Mouse (Mus musculus) MEL (cell line): Measurements from ENCODE around the gene Efna2. TPM values are rescaled to one million over a fixed set of nuclear protein-coding genes. Genes with fewer than 3 reads are reported as not detected.

Experiments
- DNase-seq: peaks from one replicate; pipeline ENCODE4 v3.0.0; 2011; ENCODE audit warnings: low read depth, low spot score
- H3K27ac ChIP-seq: 2 replicates; pipeline ENCODE4 v1.5.1; 2012; ENCODE audit warnings: low read depth, mild to moderate bottlenecking, control low read depth, low read length, moderate library complexity; ENCODE audit not compliant: control insufficient read depth
- H3K27me3 ChIP-seq, 2 experiments: fragments of 150-350 bp in 1 of 2; sonication (generic) in 1 of 2; 2 replicates each; pipeline ENCODE4 v1.6.1; 2012; ENCODE audit warnings: low read length in 2 of 2, mild to moderate bottlenecking in 2 of 2, improper control_type of control experiment in 1 of 2, moderate library complexity in 1 of 2; ENCODE audit not compliant: insufficient read depth in 2 of 2, control insufficient read depth in 1 of 2
- H3K36me3 ChIP-seq, 2 experiments: 2 replicates each; pipeline ENCODE4 v1.6.1; 2012 to 2014; ENCODE audit warnings: low read length in 2 of 2, improper control_type of control experiment in 1 of 2, inconsistent platforms in 1 of 2, mild to moderate bottlenecking in 1 of 2; ENCODE audit not compliant: insufficient read depth in 2 of 2, control insufficient read depth in 1 of 2
- H3K4me1 ChIP-seq, 2 experiments: fragments of 150-350 bp in 1 of 2; sonication (generic) in 1 of 2; 2 replicates each; pipeline ENCODE4 v1.6.1; 2012; ENCODE audit warnings: low read length in 2 of 2, improper control_type of control experiment in 1 of 2, mild to moderate bottlenecking in 1 of 2; ENCODE audit not compliant: insufficient read depth in 2 of 2, control insufficient read depth in 1 of 2
- H3K4me3 ChIP-seq, 2 experiments: fragments of 150-350 bp in 1 of 2; sonication (generic) in 1 of 2; 2 replicates each; pipeline ENCODE4 v1.5.1; 2012; ENCODE audit warnings: low read depth in 2 of 2, low read length in 2 of 2, mild to moderate bottlenecking in 2 of 2, moderate library complexity in 2 of 2, control low read depth in 1 of 2, improper control_type of control experiment in 1 of 2; ENCODE audit not compliant: control insufficient read depth in 1 of 2, insufficient read depth in 1 of 2
- H3K79me2 ChIP-seq: 2 replicates; pipeline ENCODE4 v1.6.1; 2012; ENCODE audit warnings: mild to moderate bottlenecking, low read length, moderate library complexity; ENCODE audit not compliant: control insufficient read depth, poor library complexity, insufficient read depth
- H3K9ac ChIP-seq: 2 replicates; pipeline ENCODE4 v1.6.1; 2012; ENCODE audit warnings: low read depth, mild to moderate bottlenecking, control low read depth, low read length, moderate library complexity; ENCODE audit not compliant: control insufficient read depth, poor library complexity, severe bottlenecking
- H3K9me3 ChIP-seq: fragments of 150-350 bp; sonication (generic); replicated peaks from 2 replicates; pipeline ENCODE4 v1.6.1; 2012; ENCODE audit warnings: mild to moderate bottlenecking, low read length, improper control_type of control experiment, moderate library complexity; ENCODE audit not compliant: insufficient read depth
- CHD1 ChIP-seq: IDR thresholded peaks from 2 replicates; pipeline ENCODE4 v1.6.1; 2012; ENCODE audit warnings: low read depth, mild to moderate bottlenecking, inconsistent platforms, low read length, improper control_type of control experiment
- CTCF ChIP-seq, 3 experiments: IDR thresholded peaks in 2 of 3; conservative IDR thresholded peaks in 1 of 3; 2 replicates each; pipeline ENCODE4 v1.5.1; 2011 to 2012; ENCODE audit warnings: low read length in 3 of 3, low read depth in 2 of 3, mild to moderate bottlenecking in 2 of 3, improper control_type of control experiment in 1 of 3, inconsistent platforms in 1 of 3, mixed read lengths in 1 of 3, moderate library complexity in 1 of 3; ENCODE audit not compliant: control insufficient read depth in 1 of 3, insufficient read depth in 1 of 3, poor library complexity in 1 of 3, severe bottlenecking in 1 of 3
- E2F4 ChIP-seq: IDR thresholded peaks from 2 replicates; pipeline ENCODE4 v1.6.1; 2011; ENCODE audit warnings: low read depth, low read length, improper control_type of control experiment, borderline replicate concordance
- MEF2A ChIP-seq: IDR thresholded peaks from 2 replicates; pipeline ENCODE4 v1.6.1; 2014; ENCODE audit warnings: low read depth, mild to moderate bottlenecking, inconsistent platforms, low read length, improper control_type of control experiment; ENCODE audit not compliant: poor library complexity, insufficient replicate concordance, severe bottlenecking; ENCODE audit errors: extremely low read depth
- MXI1 ChIP-seq: IDR thresholded peaks from 2 replicates; pipeline ENCODE4 v1.6.1; 2011; ENCODE audit warnings: mild to moderate bottlenecking, low read depth, low read length, improper control_type of control experiment
- MYC ChIP-seq: IDR thresholded peaks from 2 replicates; pipeline ENCODE4 v1.6.1; 2011; ENCODE audit warnings: low read depth, mild to moderate bottlenecking, low read length, improper control_type of control experiment, moderate library complexity
- NELFE ChIP-seq: IDR thresholded peaks from 2 replicates; pipeline ENCODE4 v1.6.1; 2011; ENCODE audit warnings: low read depth, low read length, improper control_type of control experiment
- NRF1 ChIP-seq: IDR thresholded peaks from 2 replicates; pipeline ENCODE4 v1.6.1; 2014; ENCODE audit warnings: low read depth, mild to moderate bottlenecking, inconsistent platforms, low read length, improper control_type of control experiment, moderate library complexity; ENCODE audit not compliant: poor library complexity, insufficient read depth, severe bottlenecking
- POLR2A ChIP-seq, 2 experiments: IDR thresholded peaks; 2 replicates each; pipeline ENCODE4 v1.6.1; 2011 to 2012; ENCODE audit warnings: low read length in 2 of 2, mild to moderate bottlenecking in 2 of 2, control low read depth in 1 of 2, improper control_type of control experiment in 1 of 2, low read depth in 1 of 2, moderate library complexity in 1 of 2; ENCODE audit not compliant: control insufficient read depth in 1 of 2, insufficient read depth in 1 of 2, poor library complexity in 1 of 2
- POLR2AphosphoS2 ChIP-seq: IDR thresholded peaks from 2 replicates; pipeline ENCODE4 v1.6.1; 2011; ENCODE audit warnings: low read length, improper control_type of control experiment
- POLR2AphosphoS5 ChIP-seq: IDR thresholded peaks from 2 replicates; pipeline ENCODE4 v1.6.1; 2012; ENCODE audit warnings: low read depth, borderline replicate concordance, mild to moderate bottlenecking, inconsistent platforms, low read length, moderate library complexity, mixed read lengths
- RAD21 ChIP-seq: IDR thresholded peaks from 2 replicates; pipeline ENCODE4 v1.6.1; 2011; ENCODE audit warnings: mild to moderate bottlenecking, low read depth, low read length, improper control_type of control experiment
- USF1 ChIP-seq: IDR thresholded peaks from 2 replicates; pipeline ENCODE4 v1.6.1; 2014; ENCODE audit warnings: low read depth, mild to moderate bottlenecking, inconsistent platforms, low read length, improper control_type of control experiment, moderate library complexity
- ZC3H11A ChIP-seq: IDR thresholded peaks from 2 replicates; pipeline ENCODE4 v1.6.1; 2012; ENCODE audit warnings: low read depth, mild to moderate bottlenecking, inconsistent platforms, low read length, improper control_type of control experiment
- ZMIZ1 ChIP-seq: IDR thresholded peaks from 2 replicates; pipeline ENCODE4 v1.6.1; 2012; ENCODE audit warnings: low read depth, mild to moderate bottlenecking, inconsistent platforms, low read length, improper control_type of control experiment, moderate library complexity
- ZNF384 ChIP-seq: IDR thresholded peaks from 2 replicates; pipeline ENCODE4 v1.6.1; 2012; ENCODE audit warnings: low read depth, mild to moderate bottlenecking, inconsistent platforms, low read length, improper control_type of control experiment
- polyA plus RNA-seq, 2 experiments: library from polyadenylated mRNA; stranded (reverse) in 1 of 2; unstranded in 1 of 2; fragments of >175 nt in 1 of 2; fragments of >200 nt in 1 of 2; gene quantifications; 2 replicates each; pipeline versions ENCODE4 v1.2.1 to v1.2.4; 2012; ENCODE audit warnings: low replicate concordance in 2 of 2, low read depth in 1 of 2; ENCODE audit not compliant: insufficient read length in 2 of 2, insufficient read depth in 1 of 2, missing spikeins in 1 of 2
- total RNA-seq: library from RNA; depleted of rRNA; stranded (reverse); fragments of 300-350 nt; gene quantifications from 2 replicates; pipeline ENCODE4 v1.2.3, GENCODE M21; 2012

The Efna2 gene
- total and polyA plus RNA-seq, 3 experiments, result 0.12 to 2.8 TPM; not detected in 1

- Histone ChIP-seq H3K4me3 (peak overlapping the region; percentile 74 to 99), H3K4me1 (peaks cover 0 to 19% of the 10 kb centered on the region in 2 experiments; a peak in 3 of 4 replicates), H3K79me2 (peaks cover 8% of the 10 kb centered on the region)
Observed at GRCm38 (mm10) chr10:80227166-80227539, 47.9 kb downstream of the Efna2 start.

GRCm38 (mm10) chr10:80227877-80228775, 48.8 kb downstream of the Efna2 start:
- Histone ChIP-seq H3K27me3 (no peaks in the 10 kb centered on the region), H3K4me1 (peaks cover 0 to 19% of the 10 kb centered on the region in 2 experiments; a peak in 3 of 4 replicates), H3K4me3 (no peak overlapping the region), H3K27ac (no peak overlapping the region), H3K79me2 (peaks cover 8% of the 10 kb centered on the region), H3K36me3 (peaks cover 0 to 9% of the 10 kb centered on the region in 2 experiments), H3K9me3 (no peaks in the 10 kb centered on the region), H3K9ac (no peak overlapping the region; the same call in 1 of the 2 replicates)
- no peak for DNase-seq
- no peak for TF ChIP-seq USF1
- TF ChIP-seq POLR2A (IDR thresholded peaks at IDR 0.05; ENCODE audit: control insufficient read depth in 1 of 2, insufficient read depth in 1 of 2, low read depth in 1 of 2, low read length in 2 of 2, poor library complexity in 1 of 2), result no peak
- no peak for TF ChIP-seq ZNF384
- no peak for TF ChIP-seq POLR2AphosphoS2
- no peak for TF ChIP-seq ZC3H11A
- TF ChIP-seq NRF1, result no peak
- TF ChIP-seq RAD21, result no peak
- 0 out of 2 replicates have a peak, but pooled peaks have one; percentile 9 for TF ChIP-seq ZMIZ1

More at GRCm38 (mm10) chr10:80227166-80227539, 47.9 kb downstream of the Efna2 start:
- TF ChIP-seq E2F4 (peak; percentile 17; the same call in 1 of the 2 replicates), MEF2A (no peak)
- H3K36me3 ChIP-seq, result peaks cover 0 to 9% of the 10 kb centered on the region in 2 experiments; a peak in 3 of 4 replicates
- DNase-seq, result no peak
- H3K27ac ChIP-seq, result peak overlapping the region; percentile 63
- no peaks in the 10 kb centered on the region for H3K9me3 ChIP-seq
- peak overlapping the region; percentile 85 for H3K9ac ChIP-seq
- H3K27me3 ChIP-seq, result no peaks in the 10 kb centered on the region

GRCm38 (mm10) chr10:80236145-80236825, 57.0 kb downstream of the Efna2 start:
- no peaks in the 10 kb centered on the region for H3K27me3 ChIP-seq
- H3K36me3 ChIP-seq, result no peaks in the 10 kb centered on the region; a peak in 1 of 4 replicates
- H3K9ac ChIP-seq, result no peak overlapping the region
- H3K4me3 ChIP-seq, result no peak overlapping the region
- no peaks in the 10 kb centered on the region for H3K9me3 ChIP-seq
- TF ChIP-seq CHD1 (no peak), CTCF (IDR thresholded peaks at IDR 0.05 in 2 of 3, conservative IDR thresholded peaks at IDR 0.05 in 1 of 3; ENCODE audit: control insufficient read depth in 1 of 3, insufficient read depth in 1 of 3, low read depth in 2 of 3, low read length in 3 of 3, poor library complexity in 1 of 3, severe bottlenecking in 1 of 3) (no peak), E2F4 (no peak), NELFE (no peak), MXI1 (no peak), MYC (no peak), MEF2A (no peak), POLR2AphosphoS5 (no peak)
- DNase-seq, result no peak
- no peak overlapping the region for H3K27ac ChIP-seq
- H3K4me1 ChIP-seq, result no peaks in the 10 kb centered on the region
- no peaks in the 10 kb centered on the region for H3K79me2 ChIP-seq
